Mouse (Mus musculus) thymus, adult 2 months (tissue): ENCODE measurements around the gene Exoc6b. TPM values are rescaled to one million over a fixed set of nuclear protein-coding genes. Genes with fewer than 3 reads are reported as not detected.

Experiments
- DNase-seq: peaks from one replicate; pipeline ENCODE4 v3.0.0; 2021
- H3K27ac ChIP-seq: fragments of 200-500 bp; 2 replicates; pipeline ENCODE4 v1.5.1; 2012; ENCODE audit warnings: low read length, control low read depth; ENCODE audit not compliant: control insufficient read depth, insufficient read depth
- H3K27me3 ChIP-seq: fragments of 200-500 bp; 2 replicates; pipeline ENCODE4 v1.6.1; 2012; ENCODE audit warnings: mild to moderate bottlenecking, low read length, moderate library complexity, mixed read lengths; ENCODE audit not compliant: control insufficient read depth, insufficient read depth
- H3K36me3 ChIP-seq: fragments of 200-500 bp; 2 replicates; pipeline ENCODE4 v1.6.1; 2012; ENCODE audit warnings: mild to moderate bottlenecking, low read length, moderate library complexity; ENCODE audit not compliant: control insufficient read depth, insufficient read depth
- H3K4me1 ChIP-seq: fragments of 200-500 bp; replicated peaks from 2 replicates; pipeline ENCODE4 v1.6.1; 2012; ENCODE audit warnings: low read length; ENCODE audit not compliant: control insufficient read depth, insufficient read depth
- H3K4me3 ChIP-seq: fragments of 200-500 bp; 2 replicates; pipeline ENCODE4 v1.5.1; 2012; ENCODE audit warnings: mild to moderate bottlenecking, low read length, control low read depth, moderate library complexity; ENCODE audit not compliant: control insufficient read depth, insufficient read depth
- CTCF ChIP-seq: fragments of 200-500 bp; IDR thresholded peaks from 2 replicates; pipeline ENCODE4 v1.5.1; 2012; ENCODE audit warnings: mild to moderate bottlenecking, control low read depth, low read length, moderate library complexity, borderline replicate concordance; ENCODE audit not compliant: control insufficient read depth, poor library complexity, insufficient read depth; ENCODE audit errors: extremely low read depth
- POLR2A ChIP-seq: fragments of 200-500 bp; IDR thresholded peaks from 2 replicates; pipeline ENCODE4 v1.6.1; 2012; ENCODE audit warnings: mild to moderate bottlenecking, low read length, control low read depth, moderate library complexity; ENCODE audit not compliant: control insufficient read depth, poor library complexity, insufficient read depth; ENCODE audit errors: extremely low read depth
- WGBS: fragments of 180-500 bp; shearing (Covaris S2); methylation state at CpG from one replicate; pipeline ENCODE4 v1.1.7; 2018; 5-methylcytosine and 5-hydroxymethylcytosine counted together
- polyA plus RNA-seq: library from polyadenylated mRNA; depleted of rRNA; stranded (reverse); fragments of >200 nt; gene quantifications from 2 replicates; pipeline ENCODE4 v1.2.3, GENCODE M21; 2012

Gene Exoc6b
- polyA plus RNA-seq, 1 experiment: 8.2 TPM

DNA sequence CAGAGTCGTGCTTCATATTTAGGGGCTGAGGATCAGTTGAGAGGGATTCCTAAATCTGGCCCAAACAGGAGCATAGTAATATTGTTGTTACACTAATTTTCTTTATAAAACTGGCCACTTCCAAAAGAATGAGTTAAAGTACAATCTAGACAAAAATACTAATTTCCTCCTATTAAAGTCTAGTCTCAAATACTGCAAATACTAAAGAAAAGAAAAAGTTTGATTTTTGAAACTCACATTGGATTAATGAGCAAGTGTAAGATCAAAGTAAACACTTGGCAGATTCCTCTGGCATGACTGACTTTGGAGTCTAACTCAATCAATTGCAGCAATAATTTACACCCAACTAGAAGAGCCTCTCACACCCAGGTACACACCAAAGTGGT is 371.0 kb downstream of the Exoc6b start:
- H3K4me3 ChIP-seq: no peak overlapping the region
- H3K36me3 ChIP-seq: no peaks in the 10 kb centered on the region
- no peaks in the 10 kb centered on the region for H3K27me3 ChIP-seq
- H3K4me1 ChIP-seq: no peaks in the 10 kb centered on the region
- H3K27ac ChIP-seq: no peak overlapping the region
- TF ChIP-seq POLR2A: no peak
- no peak for TF ChIP-seq CTCF
- no peak for DNase-seq
- WGBS: 93% methylated on average over 1 of the region's 1 CpGs

DNA sequence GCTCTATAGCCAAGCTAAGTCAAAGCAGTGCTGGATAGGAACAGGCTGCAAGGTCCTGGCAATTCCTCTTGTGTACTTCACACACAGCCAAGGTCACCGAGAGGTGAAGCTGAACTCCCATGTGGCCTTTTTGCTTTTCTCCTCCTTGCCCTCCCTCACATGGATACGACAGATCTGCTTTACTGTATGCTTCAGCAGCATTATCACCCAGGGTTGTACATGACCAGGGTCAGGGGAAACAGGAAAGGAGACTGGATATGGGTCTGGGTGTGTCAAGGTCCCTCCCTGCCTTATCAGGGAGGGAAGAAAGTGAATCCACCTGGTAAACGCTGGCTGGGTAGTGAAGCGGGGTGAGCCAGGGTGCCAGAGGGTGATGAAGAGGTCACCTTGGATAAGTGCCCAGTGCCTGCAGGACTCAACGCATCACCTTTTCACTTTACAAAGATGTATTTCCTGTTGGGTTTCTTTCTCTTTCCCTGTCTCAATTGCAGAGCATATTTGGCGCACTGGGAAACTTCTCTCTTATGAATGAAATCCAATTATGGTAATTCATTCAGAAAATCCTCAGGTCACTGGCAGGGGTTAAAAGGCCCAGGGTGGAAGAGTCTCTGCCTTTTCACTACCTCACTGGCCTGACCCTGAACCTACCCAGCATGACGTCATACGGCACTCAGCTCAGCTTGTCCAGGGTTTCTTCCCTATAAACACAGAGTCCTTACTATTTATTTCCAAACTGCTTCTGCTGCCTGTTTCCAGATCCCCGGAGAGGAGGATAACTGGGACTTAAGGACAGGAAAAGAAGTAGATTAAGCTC is 371.6 kb downstream of the Exoc6b start:
- TF ChIP-seq CTCF: no peak
- no peaks in the 10 kb centered on the region for H3K4me1 ChIP-seq
- 85% methylated on average over 9 of the region's 9 CpGs for WGBS
- no peak overlapping the region for H3K4me3 ChIP-seq
- H3K27me3 ChIP-seq: no peaks in the 10 kb centered on the region
- no peak overlapping the region for H3K27ac ChIP-seq
- no peak for DNase-seq
- no peaks in the 10 kb centered on the region for H3K36me3 ChIP-seq

DNA sequence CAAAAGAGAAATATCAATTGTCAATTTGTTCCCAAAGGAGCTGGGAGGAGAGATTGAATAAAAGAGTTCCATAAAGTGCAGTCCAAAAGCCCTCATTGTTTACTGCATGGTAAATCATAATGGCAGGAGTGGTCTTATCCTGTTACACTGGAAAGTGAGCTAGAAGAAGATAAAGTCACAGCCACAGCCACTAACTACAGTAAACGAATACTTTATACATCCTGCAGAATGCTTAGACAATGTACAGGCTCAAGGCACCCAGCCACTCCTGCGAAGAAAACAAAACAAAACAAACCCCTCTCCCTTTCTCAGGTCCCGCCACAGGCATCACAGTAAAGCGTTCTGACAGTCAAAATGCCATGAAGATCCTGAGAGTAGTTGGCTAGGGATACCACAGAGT is 375.5 kb downstream of the Exoc6b start:
- Histone ChIP-seq H3K36me3 (no peaks in the 10 kb centered on the region), H3K4me3 (no peak overlapping the region), H3K27me3 (no peaks in the 10 kb centered on the region), H3K27ac (no peak overlapping the region), H3K4me1 (no peaks in the 10 kb centered on the region)
- DNase-seq: no peak
- TF ChIP-seq POLR2A (no peak), CTCF (no peak)
- WGBS: 89% methylated on average over 4 of the region's 4 CpGs

DNA sequence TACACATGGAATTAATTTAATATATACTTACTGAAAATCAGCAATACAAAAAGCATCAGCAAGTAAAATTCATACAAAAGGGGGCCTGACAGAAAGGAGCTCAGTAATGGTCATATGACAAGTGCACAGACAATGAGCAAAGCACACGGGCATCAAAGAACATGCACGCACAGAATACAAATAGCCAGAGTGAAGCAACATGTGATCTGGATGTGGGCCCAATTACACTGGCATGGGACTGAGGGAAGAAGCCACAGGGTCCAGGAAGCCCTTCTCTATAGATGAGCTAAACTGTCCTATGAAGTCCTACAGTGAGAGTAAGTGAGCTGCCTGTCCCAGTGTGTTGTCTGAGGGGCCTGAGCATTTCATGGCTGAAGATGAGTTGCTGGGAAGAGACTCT is 376.1 kb downstream of the Exoc6b start:
- H3K27ac ChIP-seq: no peak overlapping the region
- no peak overlapping the region for H3K4me3 ChIP-seq
- no peaks in the 10 kb centered on the region for H3K27me3 ChIP-seq
- no peak for DNase-seq
- TF ChIP-seq CTCF (no peak), POLR2A (no peak)
- H3K4me1 ChIP-seq: no peaks in the 10 kb centered on the region
- 96% methylated on average over 2 of the region's 2 CpGs for WGBS
- H3K36me3 ChIP-seq: no peaks in the 10 kb centered on the region

DNA sequence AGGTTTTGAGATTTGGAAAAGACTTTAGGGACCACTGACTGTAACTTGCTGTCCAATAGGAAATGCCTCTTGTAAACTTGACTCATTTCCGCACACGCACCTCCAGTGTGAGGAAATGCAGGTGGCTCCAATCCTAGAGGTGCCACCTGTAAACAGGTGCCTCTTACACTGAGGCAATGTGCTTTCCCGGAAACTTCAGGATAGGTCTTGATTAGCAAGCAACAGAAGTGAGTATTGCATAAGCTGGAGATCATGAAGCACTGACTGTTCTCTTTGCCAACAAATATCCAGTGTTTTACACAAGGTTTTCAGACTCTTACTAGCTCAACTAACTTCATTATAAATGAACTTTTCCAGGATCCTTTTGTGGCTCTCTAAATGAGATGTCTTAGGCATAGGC is 377.4 kb downstream of the Exoc6b start:
- 94% methylated on average over 3 of the region's 3 CpGs for WGBS
- no peak for DNase-seq
- Histone ChIP-seq H3K36me3 (no peaks in the 10 kb centered on the region), H3K27ac (no peak overlapping the region), H3K4me3 (no peak overlapping the region), H3K27me3 (no peaks in the 10 kb centered on the region), H3K4me1 (no peaks in the 10 kb centered on the region)
- no peak for TF ChIP-seq POLR2A
- TF ChIP-seq CTCF: no peak

DNA sequence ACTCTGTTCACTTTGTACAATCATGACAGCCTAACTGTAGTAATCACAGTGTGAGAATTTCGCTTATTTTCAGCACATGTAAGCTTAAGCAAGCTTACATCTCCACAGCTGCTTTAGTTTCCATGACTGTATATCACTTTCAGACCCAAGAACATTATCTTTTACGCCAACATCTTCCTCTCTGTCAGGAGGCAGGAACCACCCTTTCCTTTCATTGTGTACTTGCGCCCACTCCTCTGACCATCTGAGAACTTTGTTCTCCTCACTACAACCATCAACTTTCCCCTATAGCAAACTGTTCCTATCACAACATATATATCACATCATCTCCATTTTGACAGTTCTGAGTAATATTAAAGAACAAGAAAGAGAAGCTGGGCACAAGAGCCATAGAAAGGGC is 391.5 kb downstream of the Exoc6b start:
- no peak for DNase-seq
- TF ChIP-seq CTCF: no peak
- no peak for TF ChIP-seq POLR2A
- WGBS: 92% methylated on average over 3 of the region's 3 CpGs

DNA sequence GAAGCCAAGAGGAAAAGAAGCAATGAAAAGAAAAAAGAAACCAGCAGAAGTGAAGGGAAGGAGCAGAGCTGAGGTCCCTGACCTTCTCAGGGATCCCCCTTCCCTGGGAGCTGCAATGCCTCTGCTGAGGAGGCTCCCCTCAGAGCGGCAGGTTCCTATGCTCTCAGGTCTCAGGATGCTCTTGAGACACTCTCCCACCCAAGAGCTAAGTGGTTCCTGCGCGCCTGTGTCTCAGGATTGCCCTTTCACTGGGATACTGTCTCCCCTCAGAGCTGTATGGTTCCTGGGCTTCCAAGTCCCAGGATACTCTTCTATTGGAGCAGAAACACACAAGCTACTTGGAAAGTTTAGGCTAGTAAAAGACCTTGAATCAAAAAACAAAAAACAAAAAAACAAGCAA is 394.4 kb downstream of the Exoc6b start:
- H3K27ac ChIP-seq: no peak overlapping the region
- DNase-seq: no peak
- no peaks in the 10 kb centered on the region for H3K27me3 ChIP-seq
- 96% methylated on average over 3 of the region's 3 CpGs for WGBS
- no peaks in the 10 kb centered on the region for H3K36me3 ChIP-seq
- TF ChIP-seq CTCF: no peak
- no peak overlapping the region for H3K4me3 ChIP-seq
- no peaks in the 10 kb centered on the region for H3K4me1 ChIP-seq

More for the DNA sequence above, 391.5 kb downstream of the Exoc6b start:
- H3K4me1 ChIP-seq: no peaks in the 10 kb centered on the region
- no peaks in the 10 kb centered on the region for H3K36me3 ChIP-seq
- H3K27ac ChIP-seq: no peak overlapping the region
- H3K27me3 ChIP-seq: no peaks in the 10 kb centered on the region
- H3K4me3 ChIP-seq: no peak overlapping the region

DNA sequence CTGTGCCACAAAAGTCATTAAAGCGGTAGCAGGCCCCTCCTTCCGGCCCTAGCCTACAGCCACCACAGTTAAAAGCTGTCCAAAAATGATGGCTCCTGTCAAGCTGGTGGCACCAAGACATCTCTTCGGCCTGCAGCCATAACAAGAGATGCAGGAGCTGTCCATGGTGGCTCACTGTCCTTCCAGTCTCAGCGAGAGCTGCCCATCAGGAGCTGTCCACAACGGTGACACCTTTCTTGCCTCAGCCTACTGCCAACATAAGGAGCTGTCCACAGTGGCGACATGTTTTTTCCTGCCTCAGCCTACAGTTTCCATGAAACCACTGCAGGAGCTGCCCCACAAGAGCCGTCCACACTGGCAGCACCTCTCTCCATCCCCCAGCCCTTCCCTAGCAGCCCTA is 395.2 kb downstream of the Exoc6b start:
- 95% methylated on average over 7 of the region's 7 CpGs for WGBS
- Histone ChIP-seq H3K27ac (no peak overlapping the region), H3K4me3 (no peak overlapping the region), H3K27me3 (no peaks in the 10 kb centered on the region), H3K36me3 (no peaks in the 10 kb centered on the region), H3K4me1 (no peaks in the 10 kb centered on the region)
- TF ChIP-seq CTCF (no peak), POLR2A (no peak)
- DNase-seq: no peak
